Mouse (Mus musculus): ENCODE measurements around the gene Zcchc4.

DNA sequence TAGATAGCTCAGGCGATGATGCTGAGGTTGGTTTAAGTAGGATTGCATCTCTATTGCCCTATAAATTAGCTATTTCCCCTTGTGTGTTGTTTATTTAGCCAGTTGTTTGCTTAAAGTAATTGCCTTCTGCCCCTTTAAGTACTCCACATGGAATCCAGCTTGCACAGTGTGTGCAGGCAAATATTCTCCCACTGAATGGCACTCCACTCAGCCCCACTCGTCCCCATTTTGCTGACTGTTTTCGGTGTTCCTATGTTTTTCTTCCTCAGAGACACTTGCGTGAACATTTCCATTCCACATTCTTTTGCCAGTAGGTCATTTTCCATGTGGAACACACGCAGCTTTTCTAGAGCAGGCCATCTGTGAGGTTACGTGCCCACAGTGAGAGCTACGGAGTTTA lies 12.6 kb upstream of the Zcchc4 start:
- TF ChIP-seq CTCF (IDR thresholded peaks at IDR 0.05; ENCODE audit: borderline replicate concordance, extremely low read depth, insufficient read depth, insufficient read length) (no peak), POLR2A (IDR thresholded peaks at IDR 0.05; ENCODE audit: borderline replicate concordance, extremely low read depth, insufficient read depth, insufficient read length, poor library complexity, severe bottlenecking) (no peak)
